ENCODE assay signal across 26 mouse cellular contexts in the genomic region with DNA sequence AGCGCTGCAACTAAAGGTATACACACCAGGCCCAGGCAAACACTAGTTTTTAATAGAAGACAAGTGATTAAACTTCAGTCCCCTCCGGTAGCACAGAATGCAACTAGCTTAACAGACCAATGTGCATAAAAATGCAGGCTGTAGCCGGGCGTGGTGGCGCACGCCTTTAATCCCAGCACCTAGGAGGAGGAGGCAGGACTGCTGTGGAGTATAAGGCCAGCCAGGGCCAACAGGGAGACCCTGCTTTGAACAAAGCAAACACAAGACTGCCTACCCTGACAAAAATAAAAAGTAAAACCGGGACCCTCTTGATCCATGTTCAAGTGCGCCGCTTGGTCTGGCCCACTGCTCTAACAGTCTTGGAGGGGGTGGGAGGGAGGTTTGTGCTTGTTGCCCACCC. TPM values are rescaled to one million over a fixed set of nuclear protein-coding genes. Genes with fewer than 3 reads are reported as not detected.
"Had no signal": no experiment of that assay in that cellular context is flagged by ENCODE, and none has a peak within 500 bp of the region (broad histone marks: within the 10 kb centered on the region; RNA-seq: fewer than 3 reads in every experiment).

No protein-coding gene starts in this region.

- H3K9me3 ChIP-seq: heart, embryonic 13.5 days; heart, embryonic 15.5 days; hindbrain, embryonic 13.5 days; hindbrain, embryonic 15.5 days; kidney, embryonic 15.5 days; limb, embryonic 10.5 days; limb, embryonic 12.5 days had no signal

- H3K4me2 ChIP-seq: heart, embryonic 11.5 days; heart, embryonic 13.5 days; heart, embryonic 15.5 days; hindbrain, embryonic 13.5 days; hindbrain, embryonic 15.5 days; kidney, embryonic 15.5 days; limb, embryonic 12.5 days; liver, embryonic 11.5 days had no signal

- H3K27me3 ChIP-seq: heart, embryonic 13.5 days; heart, embryonic 15.5 days; hindbrain, embryonic 13.5 days; hindbrain, embryonic 15.5 days; kidney, embryonic 15.5 days; limb, embryonic 12.5 days had no signal

- ATAC-seq: hindbrain, postnatal 0 days; intestine, embryonic 16.5 days had no signal

- H3K27ac ChIP-seq: heart, embryonic 13.5 days; heart, embryonic 15.5 days; hindbrain, embryonic 13.5 days; hindbrain, embryonic 15.5 days; hindbrain, postnatal 0 days; kidney, embryonic 15.5 days; kidney, postnatal 0 days; layer of hippocampus, adult 2 months; left cerebral cortex, adult 2 months; limb, embryonic 10.5 days; limb, embryonic 12.5 days had no signal

- DNase-seq: gastrocnemius, postnatal 14 days; gastrocnemius, postnatal 36 days; heart, adult 18-20 months; heart, postnatal 14 days; heart, postnatal 36 days; kidney, adult 11 months; kidney, adult 2 months; kidney, adult 9 months; kidney, postnatal 14 days; liver had no signal

- H3K4me3 ChIP-seq: heart, embryonic 13.5 days; heart, embryonic 15.5 days; hindbrain, embryonic 13.5 days; hindbrain, embryonic 15.5 days; layer of hippocampus, adult 2 months; left cerebral cortex, adult 2 months; limb, embryonic 10.5 days; limb, embryonic 12.5 days had no signal

- H3K9ac ChIP-seq: heart, embryonic 13.5 days; heart, embryonic 15.5 days; hindbrain, embryonic 13.5 days; hindbrain, embryonic 15.5 days; kidney, embryonic 15.5 days; limb, embryonic 12.5 days had no signal

RNA-seq across cellular contexts. Expression of gene Ptcra, which starts 11.6 kb away (rescaled TPM):
- polyA plus RNA-seq: gonadal fat pad, adult 2 months; heart, postnatal 0 days had no signal
